Mouse (Mus musculus) small intestine, adult 2 months (tissue): ENCODE results near the gene Vta1. TPM values are rescaled to one million over a fixed set of nuclear protein-coding genes. Genes with fewer than 3 reads are reported as not detected.

Experiments
- H3K27ac ChIP-seq: fragments of 200-500 bp; 2 replicates; pipeline ENCODE4 v1.5.1; 2012; ENCODE audit warnings: low read depth, low read length, control low read depth, inconsistent platforms; ENCODE audit not compliant: insufficient read depth
- H3K27me3 ChIP-seq: fragments of 200-500 bp; 2 replicates; pipeline ENCODE4 v1.6.1; 2012; ENCODE audit warnings: mild to moderate bottlenecking, moderate library complexity, low read length, inconsistent platforms; ENCODE audit not compliant: control insufficient read depth, insufficient read depth
- H3K36me3 ChIP-seq: fragments of 200-500 bp; 2 replicates; pipeline ENCODE4 v1.6.1; 2012; ENCODE audit warnings: mild to moderate bottlenecking, low read length, control low read depth, inconsistent platforms; ENCODE audit not compliant: control insufficient read depth, insufficient read depth
- H3K4me1 ChIP-seq: fragments of 200-500 bp; 2 replicates; pipeline ENCODE4 v1.6.1; 2012; ENCODE audit warnings: low read length, inconsistent platforms, mixed read lengths; ENCODE audit not compliant: control insufficient read depth, insufficient read depth, insufficient read length
- H3K4me3 ChIP-seq: fragments of 200-500 bp; 2 replicates; pipeline ENCODE4 v1.5.1; 2012; ENCODE audit warnings: low read depth, mild to moderate bottlenecking, control low read depth, inconsistent platforms, low read length, moderate library complexity
- CTCF ChIP-seq: fragments of 200-500 bp; IDR thresholded peaks from 2 replicates; pipeline ENCODE4 v1.5.1; 2012; ENCODE audit warnings: low read depth, mild to moderate bottlenecking, control low read depth, inconsistent platforms, low read length, moderate library complexity, mixed read lengths; ENCODE audit not compliant: insufficient replicate concordance, insufficient read length; ENCODE audit errors: extremely low read depth
- POLR2A ChIP-seq: fragments of 200-500 bp; IDR thresholded peaks from 2 replicates; pipeline ENCODE4 v1.6.1; 2012; ENCODE audit warnings: low read depth, mild to moderate bottlenecking, control low read depth, inconsistent platforms, low read length, moderate library complexity
- WGBS: fragments of 180-500 bp; shearing (Covaris S2); methylation state at CpG from one replicate; pipeline ENCODE4 v1.1.7; 2018; 5-methylcytosine and 5-hydroxymethylcytosine counted together
- polyA plus RNA-seq: library from polyadenylated mRNA; depleted of rRNA; stranded (reverse); fragments of >200 nt; gene quantifications from 2 replicates; pipeline ENCODE4 v1.2.3, GENCODE M21; 2012; rRNA removed

The Vta1 gene
- polyA plus RNA-seq, 1 experiment, result 120 TPM

DNA sequence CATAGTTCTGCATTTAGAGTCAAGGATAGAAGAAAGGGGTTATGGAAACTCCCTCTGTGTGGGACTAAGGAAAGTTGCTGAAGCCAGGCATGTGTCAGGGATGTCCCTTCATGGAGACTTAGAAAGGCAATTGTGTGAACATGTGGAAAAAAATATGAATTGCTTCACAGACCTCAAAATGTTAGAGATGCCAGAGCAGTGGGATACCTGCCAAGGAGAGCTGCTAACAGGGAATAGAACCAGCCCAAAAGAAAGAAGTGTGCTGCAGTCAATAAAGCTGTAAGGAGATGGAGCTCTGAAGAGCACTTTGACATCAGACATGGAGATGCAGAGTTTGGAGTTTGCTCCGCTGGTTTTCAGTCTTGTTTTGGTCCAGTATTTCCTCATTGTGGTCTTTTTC is 86.2 kb downstream of the Vta1 start:
- 83% methylated on average over 1 of the region's 1 CpGs for WGBS
- H3K27me3 ChIP-seq, result no peaks in the 10 kb centered on the region
- no peak overlapping the region for H3K27ac ChIP-seq
- H3K4me3 ChIP-seq, result no peak overlapping the region
- H3K36me3 ChIP-seq, result no peaks in the 10 kb centered on the region
- TF ChIP-seq POLR2A (no peak), CTCF (no peak)
- H3K4me1 ChIP-seq, result no peaks in the 10 kb centered on the region

DNA sequence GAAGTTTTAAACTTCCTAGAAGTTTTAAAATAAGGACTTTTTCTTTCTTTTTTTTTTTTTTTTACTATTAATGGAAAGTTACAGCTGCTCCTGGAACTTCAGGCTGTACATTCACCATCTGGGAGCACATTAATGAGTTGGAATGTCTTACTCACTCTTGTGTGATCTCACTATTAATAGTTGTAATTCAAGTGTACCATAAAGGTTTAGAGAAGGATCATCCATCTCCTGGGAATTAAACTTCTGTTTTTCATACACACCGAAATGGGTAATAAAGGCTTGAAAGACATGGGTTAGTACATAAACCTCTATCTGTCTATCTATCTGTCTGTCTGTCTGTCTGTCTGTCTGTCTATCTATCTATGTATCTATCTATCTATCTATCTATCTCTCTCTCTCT is 87.1 kb downstream of the Vta1 start:
- Histone ChIP-seq H3K4me3 (no peak overlapping the region), H3K27me3 (no peaks in the 10 kb centered on the region), H3K27ac (no peak overlapping the region), H3K36me3 (no peaks in the 10 kb centered on the region), H3K4me1 (no peaks in the 10 kb centered on the region)
- WGBS, result 83% methylated on average over 1 of the region's 1 CpGs
- no peak for TF ChIP-seq CTCF
- TF ChIP-seq POLR2A, result no peak

DNA sequence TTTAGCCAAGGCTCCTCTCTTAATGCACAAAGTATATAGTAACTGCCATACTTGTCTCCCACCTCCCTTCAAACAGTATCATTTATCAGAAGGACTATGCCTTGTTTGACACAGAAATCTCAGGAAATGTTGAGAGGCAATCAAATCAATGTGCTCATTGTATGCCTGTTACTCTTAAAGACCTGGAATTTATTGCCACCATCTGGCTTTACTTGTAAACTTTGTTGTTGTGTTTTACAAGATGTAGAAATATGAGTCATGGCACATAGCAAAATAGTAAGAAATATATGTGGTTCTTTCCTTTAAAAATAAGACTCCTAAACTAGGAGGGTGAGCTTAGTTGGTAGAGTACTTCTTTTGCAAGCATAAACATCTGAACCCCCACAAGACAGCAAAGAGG is 89.9 kb downstream of the Vta1 start:
- no peak overlapping the region for H3K4me3 ChIP-seq
- no peaks in the 10 kb centered on the region for H3K27me3 ChIP-seq
- no peak for TF ChIP-seq CTCF
- TF ChIP-seq POLR2A, result no peak
- H3K27ac ChIP-seq, result no peak overlapping the region
- no peaks in the 10 kb centered on the region for H3K36me3 ChIP-seq
- no peaks in the 10 kb centered on the region for H3K4me1 ChIP-seq

DNA sequence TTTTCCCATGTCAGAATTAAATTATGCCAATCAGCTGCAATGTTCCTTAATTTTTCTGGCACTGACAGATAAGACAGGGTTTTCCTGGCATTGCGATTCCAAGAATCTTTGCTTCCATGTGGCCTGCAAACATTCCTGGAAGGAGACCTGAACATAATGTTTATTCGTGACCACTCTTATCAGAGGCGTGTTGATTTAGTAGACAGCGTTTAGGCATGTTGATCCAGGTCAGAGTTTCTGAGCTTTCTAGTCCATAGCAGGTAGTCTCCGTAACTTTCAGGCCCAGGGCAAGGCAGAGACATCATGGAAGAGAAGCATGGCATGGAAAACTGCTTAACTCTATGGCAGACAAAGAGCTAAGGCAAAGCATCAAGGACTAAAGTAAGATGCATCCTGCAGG is 97.8 kb downstream of the Vta1 start:
- 39% methylated on average over 5 of the region's 5 CpGs for WGBS
- Histone ChIP-seq H3K4me3 (no peak overlapping the region), H3K4me1 (no peaks in the 10 kb centered on the region), H3K27ac (no peak overlapping the region), H3K36me3 (no peaks in the 10 kb centered on the region), H3K27me3 (no peaks in the 10 kb centered on the region)
- TF ChIP-seq CTCF (no peak), POLR2A (no peak)

Other genes starting within 250 kb of the Vta1 start
- 0.76 and 0.82 TPM in 2 replicates for gene Adgrg6, start 159.9 kb downstream of the Vta1 start, polyA plus RNA-seq
- not detected in 2 replicates for gene Nmbr, start within 50 bp of the Vta1 start, polyA plus RNA-seq
- not detected in 2 replicates for gene Gje1, start 12.7 kb upstream of the Vta1 start, polyA plus RNA-seq